Mouse (Mus musculus) midbrain, postnatal 0 days (tissue): ENCODE results near the gene Pum1. TPM values are rescaled to one million over a fixed set of nuclear protein-coding genes. Genes with fewer than 3 reads are reported as not detected.

Experiments
- ATAC-seq: fragments of 200-750 bp; cut with Nextera tagmentation; 2 replicates; pipeline ENCODE4 v1.8.0; 2017; ENCODE audit warnings: moderate number of reproducible peaks, mild to moderate bottlenecking, moderate TSS enrichment, moderate library complexity; ENCODE audit not compliant: low FRiP score
- DNase-seq: peaks from one replicate; pipeline ENCODE4 v3.0.0-alpha.2; 2015; ENCODE audit warnings: low spot score
- H3K27ac ChIP-seq: fragments of 300-500 bp; sonication (generic); 2 replicates; pipeline ENCODE4 v1.5.1; 2014; ENCODE audit warnings: low read depth, mild to moderate bottlenecking, low read length, mixed read lengths
- H3K27me3 ChIP-seq: fragments of 300-500 bp; sonication (generic); 2 replicates; pipeline ENCODE4 v1.6.1; 2014; ENCODE audit warnings: low read length, control low read depth, mixed read lengths; ENCODE audit not compliant: insufficient read depth
- H3K36me3 ChIP-seq: fragments of 300-500 bp; sonication (generic); 2 replicates; pipeline ENCODE4 v1.6.1; 2014; ENCODE audit warnings: low read length, control low read depth, mixed read lengths; ENCODE audit not compliant: insufficient read depth
- H3K4me1 ChIP-seq: fragments of 300-500 bp; sonication (generic); 2 replicates; pipeline ENCODE4 v1.6.1; 2014; ENCODE audit warnings: mild to moderate bottlenecking, control low read depth, antibody characterized with exemption, low read length, mixed read lengths; ENCODE audit not compliant: insufficient read depth
- H3K4me2 ChIP-seq: fragments of 300-500 bp; sonication (generic); 2 replicates; pipeline ENCODE4 v1.6.1; 2014; ENCODE audit warnings: low read depth, mild to moderate bottlenecking, low read length, mixed read lengths; ENCODE audit not compliant: poor library complexity, severe bottlenecking
- H3K4me3 ChIP-seq: fragments of 300-500 bp; sonication (generic); 2 replicates; pipeline ENCODE4 v1.5.1; 2014; ENCODE audit warnings: low read depth, mild to moderate bottlenecking, low read length, moderate library complexity
- H3K9ac ChIP-seq: fragments of 300-500 bp; sonication (generic); replicated peaks from 2 replicates; pipeline ENCODE4 v1.6.1; 2014; ENCODE audit warnings: mild to moderate bottlenecking, low read length, moderate library complexity, mixed read lengths; ENCODE audit not compliant: poor library complexity, severe bottlenecking
- H3K9me3 ChIP-seq: fragments of 300-500 bp; sonication (generic); 2 replicates; pipeline ENCODE4 v1.6.1; 2016; ENCODE audit warnings: low read length, control low read depth
- CTCF ChIP-seq: IDR thresholded peaks from 2 replicates; pipeline ENCODE4 v1.5.1; 2016; ENCODE audit warnings: antibody characterized with exemption, mild to moderate bottlenecking
- WGBS: fragments of 180-500 bp; shearing (Covaris S2); extraction: QIAGEN DNeasy Blood & Tissue Kit; methylation state at CpG from one replicate; pipeline ENCODE4 v1.1.7; 2014; 5-methylcytosine and 5-hydroxymethylcytosine counted together
- polyA plus RNA-seq: library from polyadenylated mRNA; unstranded; fragments of >200 nt; fragmentation: Nextera tagmentation; extraction: Ambion mirVana; gene quantifications from 2 replicates; pipeline ENCODE4 v1.2.1, GENCODE M21; 2015
- total RNA-seq: library from RNA; depleted of rRNA; stranded (reverse); fragments of >200 nt; gene quantifications from 2 replicates; pipeline ENCODE4 v1.2.3, GENCODE M21; 2014

Gene Pum1
- total and polyA plus RNA-seq, 2 experiments from 2014 or later, result 73.6 to 87.2 TPM

DNA sequence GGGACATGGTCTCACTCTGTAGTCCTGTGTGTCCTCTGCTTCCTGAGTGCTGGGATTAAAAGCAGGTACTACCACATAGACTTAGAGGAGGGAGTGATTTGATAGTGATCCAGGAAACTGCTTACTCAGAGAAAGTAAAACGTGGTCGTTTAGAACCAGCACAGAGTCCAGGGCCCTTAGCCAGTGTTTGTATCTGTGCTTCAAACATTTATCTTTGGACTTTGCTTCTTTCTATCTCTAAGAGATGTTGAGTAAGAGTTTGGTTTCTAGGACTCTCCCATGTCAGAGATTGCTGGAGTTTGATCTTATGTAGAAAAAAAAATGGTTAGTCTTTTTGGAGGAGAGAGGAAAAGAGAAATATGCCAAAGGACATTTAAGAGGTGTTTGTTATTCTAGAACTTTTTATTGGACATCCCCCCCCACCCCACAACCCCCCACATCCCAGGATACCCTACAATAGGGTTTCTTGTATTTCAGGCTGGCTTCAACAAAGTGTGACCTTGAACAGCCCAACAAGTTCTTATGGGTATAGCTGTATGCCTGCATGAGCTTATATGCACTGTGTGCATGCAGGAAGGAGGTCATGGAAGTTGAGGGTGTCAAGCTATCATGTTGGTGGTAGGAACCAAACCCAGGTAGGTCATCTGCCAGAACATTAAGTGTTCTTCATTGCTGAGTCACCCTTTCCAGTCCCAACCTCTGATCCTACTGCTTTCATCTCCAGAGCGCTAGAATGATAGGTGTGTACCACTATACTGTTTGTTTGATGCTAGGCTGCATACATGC is 43.3 kb downstream of the Pum1 start:
- Histone ChIP-seq H3K4me2 (no peak overlapping the region), H3K4me3 (no peak overlapping the region), H3K36me3 (no peaks in the 10 kb centered on the region), H3K27ac (no peak overlapping the region), H3K27me3 (no peaks in the 10 kb centered on the region), H3K4me1 (no peaks in the 10 kb centered on the region), H3K9ac (no peak overlapping the region), H3K9me3 (no peaks in the 10 kb centered on the region)
- TF ChIP-seq CTCF, result no peak
- no peak for ATAC-seq
- DNase-seq, result no peak
- 84% methylated on average over 3 of the region's 3 CpGs for WGBS

GRCm38 (mm10) chr4:130711353-130711848 is 48.3 kb downstream of the Pum1 start:
- no peak overlapping the region for H3K4me2 ChIP-seq
- H3K36me3 ChIP-seq, result no peaks in the 10 kb centered on the region
- H3K27ac ChIP-seq, result no peak overlapping the region
- WGBS, result 26% methylated on average over 5 of the region's 5 CpGs
- H3K4me1 ChIP-seq, result peaks cover 8% of the 10 kb centered on the region; the same call in 1 of the 2 replicates
- H3K9me3 ChIP-seq, result no peaks in the 10 kb centered on the region
- no peak for ATAC-seq
- no peak for DNase-seq
- no peak overlapping the region for H3K9ac ChIP-seq
- TF ChIP-seq CTCF, result no peak
- H3K27me3 ChIP-seq, result no peaks in the 10 kb centered on the region
- H3K4me3 ChIP-seq, result no peak overlapping the region

- Histone ChIP-seq H3K36me3 (no peaks in the 10 kb centered on the region), H3K9me3 (no peaks in the 10 kb centered on the region), H3K4me3 (no peak overlapping the region), H3K9ac (no peak overlapping the region), H3K27me3 (no peaks in the 10 kb centered on the region), H3K4me2 (no peak overlapping the region), H3K4me1 (peaks cover 8% of the 10 kb centered on the region; the same call in 1 of the 2 replicates), H3K27ac (no peak overlapping the region)
- no peak for TF ChIP-seq CTCF
- WGBS, result 84% methylated on average over 3 of the region's 3 CpGs
- no peak for ATAC-seq
- DNase-seq, result no peak
Measured at GRCm38 (mm10) chr4:130712341-130712740, 49.2 kb downstream of the Pum1 start.

- H3K27ac ChIP-seq, result no peak overlapping the region
- H3K9me3 ChIP-seq, result no peaks in the 10 kb centered on the region
- peaks cover 8% of the 10 kb centered on the region; the same call in 1 of the 2 replicates for H3K4me1 ChIP-seq
- no peak overlapping the region for H3K9ac ChIP-seq
- 74% methylated on average over 5 of the region's 5 CpGs for WGBS
- H3K27me3 ChIP-seq, result no peaks in the 10 kb centered on the region
- no peaks in the 10 kb centered on the region for H3K36me3 ChIP-seq
- no peak for ATAC-seq
- H3K4me3 ChIP-seq, result no peak overlapping the region
- no peak for TF ChIP-seq CTCF
- H3K4me2 ChIP-seq, result no peak overlapping the region
- no peak for DNase-seq
Measured at GRCm38 (mm10) chr4:130713430-130713829, 50.3 kb downstream of the Pum1 start.

- no peak for DNase-seq
- H3K36me3 ChIP-seq, result no peaks in the 10 kb centered on the region
- H3K9ac ChIP-seq, result no peak overlapping the region
- no peak for TF ChIP-seq CTCF
- no peak for ATAC-seq
- H3K4me2 ChIP-seq, result no peak overlapping the region
- H3K9me3 ChIP-seq, result no peaks in the 10 kb centered on the region
- peaks cover 8% of the 10 kb centered on the region; the same call in 1 of the 2 replicates for H3K4me1 ChIP-seq
- no peak overlapping the region for H3K4me3 ChIP-seq
- H3K27ac ChIP-seq, result no peak overlapping the region
- H3K27me3 ChIP-seq, result no peaks in the 10 kb centered on the region
Measured at GRCm38 (mm10) chr4:130715126-130715525, 52.0 kb downstream of the Pum1 start.

DNA sequence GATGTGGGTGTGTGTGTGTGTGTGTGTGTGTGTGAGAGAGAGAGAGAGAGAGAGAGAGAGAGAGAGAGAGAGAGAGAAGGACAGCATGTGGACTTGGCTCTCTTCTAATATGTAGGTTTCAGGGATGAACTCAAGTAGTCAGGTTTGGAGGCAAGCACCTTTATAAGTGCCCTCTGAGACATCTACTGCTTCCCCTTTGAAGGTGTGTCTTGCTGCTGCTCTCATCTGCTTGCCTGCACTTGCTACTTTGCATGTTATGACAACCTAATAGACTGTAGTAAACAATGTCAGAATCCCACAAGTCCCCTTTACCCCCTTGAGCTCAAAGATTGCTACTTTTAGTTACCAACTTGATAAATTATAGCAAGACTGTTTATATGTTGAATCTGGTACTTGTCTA is 52.5 kb downstream of the Pum1 start:
- peaks cover 8% of the 10 kb centered on the region; the same call in 1 of the 2 replicates for H3K4me1 ChIP-seq

More for the DNA sequence above, 52.5 kb downstream of the Pum1 start:
- no peak for TF ChIP-seq CTCF
- DNase-seq (no peak), ATAC-seq (no peak)
- H3K27me3 ChIP-seq, result no peaks in the 10 kb centered on the region
- no peak overlapping the region for H3K4me2 ChIP-seq
- no peaks in the 10 kb centered on the region for H3K36me3 ChIP-seq
- H3K4me3 ChIP-seq, result no peak overlapping the region
- no peak overlapping the region for H3K9ac ChIP-seq
- H3K27ac ChIP-seq, result no peak overlapping the region
- H3K9me3 ChIP-seq, result no peaks in the 10 kb centered on the region
